Mouse (Mus musculus) C2C12 (cell line): ENCODE measurements around the gene Gm44973. TPM values are rescaled to one million over a fixed set of nuclear protein-coding genes. Genes with fewer than 3 reads are reported as not detected.

Experiments
- H3K27me3 ChIP-seq: one replicate; pipeline ENCODE4 v1.6.1; 2011; ENCODE audit not compliant: control insufficient read depth, insufficient read depth, insufficient read length
- H3K36me3 ChIP-seq: one replicate; pipeline ENCODE4 v1.6.1; 2011; ENCODE audit not compliant: control insufficient read depth, insufficient read depth
- H3K4me3 ChIP-seq: one replicate; pipeline ENCODE4 v1.5.1; 2011; ENCODE audit warnings: mild to moderate bottlenecking, control low read depth; ENCODE audit not compliant: poor library complexity, insufficient read depth, severe bottlenecking
- H3K79me2 ChIP-seq: one replicate; pipeline ENCODE4 v1.6.1; 2011; ENCODE audit not compliant: control insufficient read depth, insufficient read depth
- H3K79me3 ChIP-seq: one replicate; pipeline ENCODE4 v1.6.1; 2011; ENCODE audit warnings: low read depth, control low read depth
- H3ac ChIP-seq: one replicate; pipeline ENCODE3; 2011; ENCODE audit warnings: low read depth; ENCODE audit not compliant: control insufficient read depth, insufficient read length
- CEBPB ChIP-seq: IDR thresholded peaks from one replicate; pipeline ENCODE4 v1.6.1; 2011; ENCODE audit warnings: low read depth, mild to moderate bottlenecking, control low read depth, moderate library complexity
- CTCF ChIP-seq: IDR thresholded peaks from one replicate; pipeline ENCODE4 v1.5.1; 2011; ENCODE audit not compliant: control insufficient read depth, insufficient read depth, insufficient read length
- FOSL1 ChIP-seq: IDR thresholded peaks from one replicate; pipeline ENCODE4 v1.8.0; 2011; ENCODE audit warnings: mild to moderate bottlenecking, low read length; ENCODE audit not compliant: poor library complexity, insufficient read depth, severe bottlenecking
- MAX ChIP-seq: IDR thresholded peaks from one replicate; pipeline ENCODE4 v1.6.1; 2011; ENCODE audit warnings: mild to moderate bottlenecking, control low read depth
- MYOD1 ChIP-seq: IDR thresholded peaks from one replicate; pipeline ENCODE4 v1.6.1; 2011; ENCODE audit warnings: low read depth; ENCODE audit not compliant: control insufficient read depth, insufficient read length
- MYOG ChIP-seq: IDR thresholded peaks from one replicate; pipeline ENCODE4 v1.6.1; 2011; ENCODE audit not compliant: control insufficient read depth, insufficient read length; ENCODE audit errors: extremely low read depth
- USF1 ChIP-seq: IDR thresholded peaks from one replicate; pipeline ENCODE4 v1.6.1; 2011; ENCODE audit warnings: low read depth, mild to moderate bottlenecking, control low read depth, moderate library complexity
- polyA plus RNA-seq: library from polyadenylated mRNA; unstranded; fragments of >200 nt; fragmentation: generic; extraction: Trizol; gene quantifications from one replicate; pipeline ENCODE4 v1.2.1, GENCODE M21; 2012; ENCODE audit warnings: missing spikeins

Gm44973 gene
- polyA plus RNA-seq, 1 experiment, result not detected

DNA sequence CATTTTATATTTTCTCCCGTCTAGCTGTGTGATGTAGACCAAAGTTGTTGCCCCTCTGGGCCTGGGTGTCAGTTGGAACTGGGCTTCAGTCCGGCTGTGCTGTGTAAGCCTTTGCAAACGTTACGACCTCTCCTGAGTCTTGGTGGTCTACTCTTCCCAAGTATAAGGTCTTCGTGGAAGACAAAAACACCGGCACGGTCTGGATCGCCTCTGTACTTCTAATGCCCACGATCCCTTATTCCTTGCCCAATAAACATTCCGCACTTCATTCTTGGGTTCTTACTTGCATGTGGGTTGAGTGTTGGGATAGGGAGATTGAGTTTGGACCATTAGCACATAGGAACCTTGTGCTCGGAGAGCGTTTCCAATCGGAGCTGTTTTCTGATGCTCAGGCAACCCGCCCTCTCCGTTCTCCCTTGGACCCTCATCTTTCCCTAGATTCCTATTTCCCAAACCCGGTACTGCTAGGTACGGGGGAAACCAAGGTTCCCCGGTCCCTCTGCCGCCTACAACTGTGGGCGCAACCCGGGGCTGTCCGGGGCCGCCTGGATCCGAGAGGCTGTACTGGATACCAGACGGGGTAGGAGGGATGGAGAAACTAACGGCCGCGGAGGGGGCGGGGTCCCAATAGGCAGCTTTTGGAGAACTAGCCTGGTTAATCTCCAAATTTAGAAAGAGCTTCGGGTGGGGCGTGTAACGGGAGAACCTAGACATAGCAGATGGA, 38.3 kb downstream of the Gm44973 start:
- peaks cover 11% of the 10 kb centered on the region for H3K27me3 ChIP-seq
- H3K79me3 ChIP-seq, result no peaks in the 10 kb centered on the region
- no peaks in the 10 kb centered on the region for H3K36me3 ChIP-seq
- no peak for TF ChIP-seq CTCF
- no peak for TF ChIP-seq MAX
- TF ChIP-seq CEBPB, result no peak
- no peak for TF ChIP-seq MYOD1
- no peak for TF ChIP-seq MYOG
- TF ChIP-seq USF1, result no peak
- no peak for TF ChIP-seq FOSL1
- H3ac ChIP-seq, result no peak overlapping the region
- no peak overlapping the region for H3K4me3 ChIP-seq
- H3K79me2 ChIP-seq, result no peaks in the 10 kb centered on the region

GRCm38 (mm10) chr7:5056651-5057263, 41.5 kb downstream of the Gm44973 start:
- H3K27me3 ChIP-seq, result peaks cover 11% of the 10 kb centered on the region
- no peak overlapping the region for H3K4me3 ChIP-seq
- TF ChIP-seq CEBPB, result no peak
- no peak for TF ChIP-seq MAX
- TF ChIP-seq FOSL1, result no peak
- no peak for TF ChIP-seq MYOG
- TF ChIP-seq CTCF, result no peak
- no peak for TF ChIP-seq USF1
- TF ChIP-seq MYOD1, result no peak

DNA sequence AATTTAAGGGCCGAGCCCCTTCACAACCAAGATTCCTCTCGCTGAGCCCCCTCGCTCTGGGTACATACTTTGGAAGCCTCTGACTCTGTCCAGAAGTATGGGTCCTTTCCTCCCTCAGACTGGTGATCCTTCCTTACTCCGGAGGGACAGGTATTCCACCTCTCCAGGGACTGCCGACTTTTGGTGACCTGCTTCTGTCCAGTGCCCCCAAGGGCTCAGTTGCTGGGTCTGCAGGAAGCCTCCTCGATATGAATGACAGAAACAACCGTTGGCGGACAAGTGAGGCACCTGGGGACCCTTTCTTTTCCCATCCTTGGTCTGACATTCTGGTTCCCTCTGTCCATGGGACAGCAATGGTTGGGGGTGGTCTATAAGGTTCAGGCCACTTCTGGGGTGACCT, 42.1 kb downstream of the Gm44973 start:
- no peak overlapping the region for H3K4me3 ChIP-seq
- no peaks in the 10 kb centered on the region for H3K36me3 ChIP-seq
- no peaks in the 10 kb centered on the region for H3K79me3 ChIP-seq
- H3K79me2 ChIP-seq, result peaks cover 1% of the 10 kb centered on the region
- H3ac ChIP-seq, result no peak overlapping the region
- H3K27me3 ChIP-seq, result peaks cover 11% of the 10 kb centered on the region
- no peak for TF ChIP-seq FOSL1
- no peak for TF ChIP-seq MYOD1
- TF ChIP-seq USF1, result no peak
- no peak for TF ChIP-seq MAX
- no peak for TF ChIP-seq MYOG

More at GRCm38 (mm10) chr7:5056651-5057263, 41.5 kb downstream of the Gm44973 start:
- H3ac ChIP-seq, result no peak overlapping the region
- no peaks in the 10 kb centered on the region for H3K79me2 ChIP-seq
- H3K79me3 ChIP-seq, result no peaks in the 10 kb centered on the region
- no peaks in the 10 kb centered on the region for H3K36me3 ChIP-seq

DNA sequence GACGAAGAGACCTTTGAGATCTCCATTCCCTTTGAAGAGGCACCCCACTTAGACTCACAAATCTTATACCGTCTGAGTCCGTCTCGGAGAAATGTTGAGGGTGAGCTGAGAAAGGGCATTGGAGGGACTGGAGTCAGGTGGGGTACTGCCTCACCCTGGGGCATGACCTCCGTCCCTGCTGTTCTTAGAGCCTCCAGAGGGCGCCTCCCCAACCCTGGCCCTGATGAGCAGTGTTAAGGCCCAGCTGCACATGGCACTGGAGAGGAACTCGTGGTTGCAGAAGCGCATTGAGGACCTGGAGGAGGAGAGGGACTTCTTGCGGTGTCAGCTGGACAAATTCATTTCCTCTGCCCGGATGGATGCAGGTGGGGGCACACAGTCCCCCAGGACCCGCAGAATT, 42.5 kb downstream of the Gm44973 start:
- Histone ChIP-seq H3K27me3 (peaks cover 11% of the 10 kb centered on the region), H3K4me3 (no peak overlapping the region), H3K79me3 (peaks cover 2% of the 10 kb centered on the region), H3K79me2 (peaks cover 5% of the 10 kb centered on the region), H3K36me3 (peaks cover under 1% of the 10 kb centered on the region), H3ac (no peak overlapping the region)
- no peak for TF ChIP-seq CEBPB
- TF ChIP-seq MYOG, result no peak
- TF ChIP-seq MAX, result no peak
- no peak for TF ChIP-seq MYOD1
- no peak for TF ChIP-seq FOSL1
- TF ChIP-seq CTCF, result no peak
- TF ChIP-seq USF1, result no peak

- TF ChIP-seq CEBPB (no peak), USF1 (no peak), MAX (no peak)
- peaks cover 11% of the 10 kb centered on the region for H3K27me3 ChIP-seq
- H3ac ChIP-seq, result no peak overlapping the region
- H3K79me3 ChIP-seq, result peaks cover 10% of the 10 kb centered on the region
- H3K4me3 ChIP-seq, result no peak overlapping the region
- peaks cover 6% of the 10 kb centered on the region for H3K36me3 ChIP-seq
- H3K79me2 ChIP-seq, result peaks cover 14% of the 10 kb centered on the region
Measured at GRCm38 (mm10) chr7:5058631-5059030, 43.3 kb downstream of the Gm44973 start.

GRCm38 (mm10) chr7:5059421-5059820, 44.1 kb downstream of the Gm44973 start:
- TF ChIP-seq FOSL1, result no peak
- no peak for TF ChIP-seq CEBPB
- TF ChIP-seq MYOD1, result no peak
- TF ChIP-seq MAX, result no peak
- TF ChIP-seq CTCF, result no peak
- no peak for TF ChIP-seq USF1
- TF ChIP-seq MYOG, result no peak
- Histone ChIP-seq H3K27me3 (peaks cover 11% of the 10 kb centered on the region), H3ac (no peak overlapping the region), H3K79me3 (peaks cover 18% of the 10 kb centered on the region), H3K36me3 (peaks cover 6% of the 10 kb centered on the region), H3K79me2 (peaks cover 22% of the 10 kb centered on the region), H3K4me3 (no peak overlapping the region)
